Mouse (Mus musculus) C2C12 (cell line): Measurements from ENCODE around the gene Gcm1.

Experiments
- CTCF ChIP-seq: IDR thresholded peaks from one replicate; pipeline ENCODE4 v1.5.1; 2011; ENCODE audit not compliant: control insufficient read depth, insufficient read depth, insufficient read length
- FOSL1 ChIP-seq: IDR thresholded peaks from one replicate; pipeline ENCODE4 v1.8.0; 2011; ENCODE audit warnings: mild to moderate bottlenecking, low read length; ENCODE audit not compliant: poor library complexity, insufficient read depth, severe bottlenecking
- USF1 ChIP-seq: IDR thresholded peaks from one replicate; pipeline ENCODE4 v1.6.1; 2011; ENCODE audit warnings: low read depth, mild to moderate bottlenecking, control low read depth, moderate library complexity

DNA sequence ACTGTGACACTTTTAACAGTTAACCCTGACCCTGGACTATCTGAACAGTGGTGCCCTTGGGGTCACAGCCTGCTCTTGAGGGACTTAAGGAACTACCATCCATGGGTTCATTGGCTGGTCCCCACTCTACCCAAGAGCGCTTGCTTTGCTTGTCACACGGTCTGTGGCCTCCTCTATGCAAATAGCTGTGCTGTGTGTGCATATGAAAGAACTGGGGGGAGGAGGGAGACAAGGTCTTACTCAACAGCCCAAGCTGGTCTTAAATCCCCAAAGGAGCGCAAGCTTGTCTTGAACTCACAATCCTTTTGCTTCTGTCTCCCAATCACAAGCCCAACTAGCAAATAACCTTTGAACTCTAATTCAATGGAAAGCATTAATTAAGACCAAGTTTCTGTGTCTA, 2.6 kb downstream of the Gcm1 start:
- TF ChIP-seq CTCF (no peak), FOSL1 (no peak), USF1 (no peak)
